Mouse (Mus musculus) monocyte, adult 5-6 weeks (primary cell): Measurements from ENCODE around the gene Nlrc4. TPM values are rescaled to one million over a fixed set of nuclear protein-coding genes. Genes with fewer than 3 reads are reported as not detected.

Source experiments
- ATAC-seq: fragments of 153-309, 156-312 bp; replicated peaks from 2 replicates; pipeline ENCODE4 v1.8.0; 2017; ENCODE audit warnings: mild to moderate bottlenecking; ENCODE audit not compliant: low TSS enrichment, insufficient number of reproducible peaks, severe bottlenecking, poor library complexity, low FRiP score
- total RNA-seq: library from RNA; stranded (forward); fragments of 200-1000, 200-491, 200-594 nt; gene quantifications from 3 replicates; pipeline ENCODE4 v1.2.3, GENCODE M21; 2017

Nlrc4 gene
- total RNA-seq, 1 experiment from 2014 or later, result 19.4 TPM

DNA sequence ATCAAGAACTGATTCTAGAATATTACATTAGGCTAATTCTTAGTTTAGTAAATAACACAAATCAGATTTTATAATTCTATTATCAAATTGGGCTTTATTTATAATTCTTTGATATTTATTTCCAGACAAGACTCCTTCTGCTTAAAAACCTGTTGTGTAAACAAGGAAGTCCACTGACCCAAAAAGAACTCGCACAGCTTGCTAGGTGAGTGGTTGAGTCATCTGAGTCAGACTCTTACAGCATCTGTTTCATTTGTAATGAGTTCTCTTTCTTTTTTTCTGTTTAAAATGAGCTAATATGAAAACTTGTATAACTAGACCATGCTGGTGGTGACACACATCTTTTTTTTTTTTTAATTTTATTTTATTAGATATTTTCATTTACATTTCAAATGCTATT lies 82.0 kb downstream of the Nlrc4 start:
- no peak for ATAC-seq

Other genes with a start within 250 kb of the Nlrc4 start
- 31.5 to 57.2 TPM (median 39.3 TPM) in 3 replicates for gene Memo1, start 163.6 kb downstream of the Nlrc4 start, total RNA-seq
- gene Dpy30, start 135.2 kb downstream of the Nlrc4 start, total RNA-seq, result 18.9 to 40.3 TPM (median 27.6 TPM) in 3 replicates
- 44.4 to 55.2 TPM (median 54.8 TPM) in 3 replicates for gene Spast, start 120.2 kb downstream of the Nlrc4 start, total RNA-seq
- gene Slc30a6, start 63.5 kb downstream of the Nlrc4 start, total RNA-seq, result 9.7 to 17.0 TPM (median 10.1 TPM) in 3 replicates
- gene Yipf4, start 30.4 kb upstream of the Nlrc4 start, total RNA-seq, result 67.2 to 82.9 TPM (median 81.1 TPM) in 3 replicates
- 218 to 376 TPM (median 222 TPM) in 3 replicates for gene Birc6, start 69.2 kb upstream of the Nlrc4 start, total RNA-seq